Mouse (Mus musculus): Measurements from ENCODE around the gene Prrx2.
A peak's percentile ranks its signal among the peaks of the same experiment; 100 is the strongest.

The Prrx2 gene

DNA sequence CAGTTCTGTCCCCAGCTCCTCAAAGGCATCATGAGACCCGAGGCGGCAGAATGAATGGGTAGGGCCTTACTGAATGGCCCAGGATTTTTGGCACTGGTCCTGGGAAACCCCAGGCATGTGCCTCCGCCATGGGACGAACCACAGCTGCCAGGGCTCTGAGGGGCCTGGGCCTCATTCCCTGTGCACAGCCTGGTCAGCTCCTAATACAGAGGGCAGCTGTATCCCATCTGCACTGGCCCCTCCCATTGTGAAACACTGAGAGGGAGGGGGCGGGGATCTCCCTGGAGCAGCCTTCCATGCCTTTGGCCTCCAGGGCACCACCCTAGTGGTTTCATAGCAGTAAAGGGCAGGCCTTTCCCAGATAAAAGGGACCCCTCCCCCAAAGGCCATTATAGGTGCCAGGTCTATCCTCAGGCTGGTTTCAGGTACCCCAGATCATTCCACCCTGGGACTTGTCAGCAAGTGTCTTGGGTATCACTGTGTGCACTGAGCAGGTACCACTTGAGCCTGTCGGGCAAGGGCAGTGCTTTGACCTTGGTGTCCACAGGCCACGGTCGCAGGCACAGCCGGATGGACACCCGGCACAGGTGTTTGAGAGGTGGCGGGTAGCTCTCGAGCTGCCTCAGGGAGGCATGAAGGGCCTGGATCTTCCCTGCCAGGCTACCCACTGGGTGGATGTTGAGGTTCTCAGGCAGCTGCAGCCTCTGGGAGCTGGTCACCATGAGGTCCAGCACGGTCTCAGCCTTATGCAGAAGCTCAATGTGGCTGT lies 11.2 kb upstream of the Prrx2 start:
- no peak for DNase-seq (ENCODE audit: low read depth, low spot score)

GRCm38 (mm10) chr2:30826825-30827748 lies 7.7 kb upstream of the Prrx2 start:
- no peak for DNase-seq (ENCODE audit: low read depth, low spot score)

- peak; percentile 97 for DNase-seq (ENCODE audit: low read depth, low spot score)
Measured at GRCm38 (mm10) chr2:30827749-30828475, 6.9 kb upstream of the Prrx2 start.

- DNase-seq (ENCODE audit: low read depth, low spot score): no peak
Measured at GRCm38 (mm10) chr2:30829315-30829714, 5.5 kb upstream of the Prrx2 start.

DNA sequence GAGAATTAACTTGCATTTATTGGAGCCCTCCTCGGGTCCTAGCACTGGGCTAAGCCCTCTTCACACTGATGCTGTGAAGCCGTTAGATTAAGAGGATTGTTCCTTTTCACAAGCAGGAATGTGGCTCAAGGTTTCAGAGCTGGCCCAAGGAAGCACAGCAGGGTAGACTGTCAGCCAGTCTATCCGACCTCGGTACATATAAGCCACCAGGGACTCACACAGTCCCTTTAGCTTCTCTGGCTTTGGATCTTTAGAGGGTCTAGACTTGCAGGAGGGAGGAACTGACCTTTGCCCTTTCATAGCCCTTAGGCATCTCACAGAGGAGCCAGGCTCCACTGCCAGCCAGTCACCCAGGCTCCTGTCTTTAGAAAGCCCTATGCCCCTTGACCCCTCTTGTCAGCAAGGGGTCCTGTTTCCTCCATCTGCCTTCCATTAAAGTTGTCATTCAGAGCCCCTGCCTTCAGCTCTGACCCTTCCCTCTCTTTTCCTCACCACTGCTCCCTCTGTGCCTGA lies 4.4 kb upstream of the Prrx2 start, which contains the start of gene Asb6:
Gene Asb6, minus strand, starts transcription at position 51 of the 513 bp plus-strand sequence.
- DNase-seq (ENCODE audit: low read depth, low spot score): no peak

- DNase-seq (ENCODE audit: low read depth, low spot score): peak; percentile 89
Measured at GRCm38 (mm10) chr2:30833644-30834043, 1.1 kb upstream of the Prrx2 start.

- DNase-seq (ENCODE audit: low read depth, low spot score): peak; percentile 82
Measured at GRCm38 (mm10) chr2:30836238-30836990, 1.6 kb downstream of the Prrx2 start.

- DNase-seq (ENCODE audit: low read depth, low spot score): no peak
Measured at GRCm38 (mm10) chr2:30842615-30843014, 7.8 kb downstream of the Prrx2 start.

- DNase-seq (ENCODE audit: low read depth, low spot score): no peak
Measured at GRCm38 (mm10) chr2:30845152-30846070, 10.6 kb downstream of the Prrx2 start.

GRCm38 (mm10) chr2:30846236-30846635 lies 11.5 kb downstream of the Prrx2 start:
- DNase-seq (ENCODE audit: low read depth, low spot score): no peak

DNA sequence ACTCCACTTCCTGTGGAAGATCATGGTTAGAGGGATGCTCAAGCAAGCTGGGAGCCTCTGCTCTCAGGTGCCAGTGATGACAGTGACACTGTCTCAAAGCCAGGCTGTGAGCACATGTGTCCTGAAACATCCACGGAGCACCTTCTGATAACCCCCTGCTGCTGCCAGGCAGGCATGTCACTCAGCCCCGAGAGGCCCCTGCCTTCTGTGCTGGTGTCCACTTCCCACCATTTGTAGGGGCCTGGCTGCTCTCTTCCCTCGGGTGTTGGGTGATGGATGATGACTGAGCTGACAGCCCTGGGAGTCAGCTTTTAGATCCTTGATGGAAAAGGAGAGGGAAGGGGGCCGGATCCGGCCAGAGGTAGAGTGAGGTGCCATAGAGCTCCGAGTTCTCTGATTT lies 12.0 kb downstream of the Prrx2 start:
- no peak for DNase-seq (ENCODE audit: low read depth, low spot score)

DNA sequence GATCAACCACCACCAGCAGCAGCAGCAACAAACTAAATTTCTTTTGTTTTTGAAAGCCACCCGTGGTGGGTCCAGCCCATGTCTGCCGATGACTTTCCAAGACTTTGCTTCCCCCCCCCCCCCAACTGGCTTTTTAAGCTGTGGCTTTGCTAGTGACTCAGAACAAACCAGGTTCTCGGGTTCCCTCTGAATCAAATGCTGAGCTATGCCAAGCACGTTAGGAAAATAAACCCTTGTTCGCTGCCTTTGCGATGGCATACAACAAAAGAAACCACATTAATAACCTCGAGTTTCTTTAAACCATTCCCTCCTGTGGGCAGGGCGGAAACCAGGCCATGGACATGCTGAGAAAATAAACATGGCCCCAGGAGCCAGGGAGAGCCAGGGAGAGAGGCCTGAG lies 13.4 kb downstream of the Prrx2 start:
- no peak for DNase-seq (ENCODE audit: low read depth, low spot score)

DNA sequence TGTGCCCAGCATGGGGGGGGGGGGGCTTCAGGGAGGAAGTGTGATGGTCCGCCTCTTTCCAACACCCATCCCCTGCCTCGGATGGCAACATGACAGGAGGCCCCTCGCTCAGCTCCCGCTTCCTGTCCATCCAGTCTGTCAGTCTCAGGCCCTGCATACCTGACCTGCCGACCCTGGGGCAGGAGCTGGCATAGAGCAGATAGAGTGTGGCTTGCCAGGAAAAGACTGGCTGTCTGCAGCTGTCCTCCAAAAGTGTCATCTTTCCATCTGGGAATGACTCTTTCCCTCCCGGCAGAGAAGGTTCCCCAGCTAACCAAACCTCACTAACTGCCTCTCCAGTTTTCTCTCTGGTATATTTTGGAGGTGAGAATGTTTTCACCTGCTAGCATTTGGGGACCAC lies 15.8 kb downstream of the Prrx2 start:
- no peak for DNase-seq (ENCODE audit: low read depth, low spot score)

DNA sequence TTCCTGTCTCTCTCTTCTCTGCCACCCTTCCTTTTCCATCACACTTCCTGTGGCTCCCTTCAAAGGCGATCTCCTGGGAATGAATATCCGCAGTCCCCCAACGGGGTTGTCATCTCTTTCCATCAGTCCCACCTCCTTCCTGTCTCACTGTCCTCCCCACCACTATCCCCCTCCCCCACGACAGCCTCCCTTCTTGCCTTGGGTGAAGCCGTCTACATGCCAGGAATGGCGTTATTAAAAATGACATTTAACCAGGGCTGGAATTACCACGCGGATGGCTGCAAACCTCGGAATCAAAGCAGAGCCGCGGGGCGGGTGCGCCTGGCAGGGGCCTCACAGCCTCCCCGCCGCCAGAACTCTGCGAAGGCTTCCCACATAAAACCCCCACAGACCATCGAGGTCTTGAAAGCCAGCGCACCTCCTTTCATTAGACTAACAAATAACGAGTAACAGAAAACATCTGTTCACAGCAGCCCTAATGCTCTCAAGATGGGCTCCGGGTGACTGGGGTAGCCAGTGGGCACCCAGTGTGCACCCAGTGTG lies 18.1 kb downstream of the Prrx2 start:
- peak; percentile 80 for DNase-seq (ENCODE audit: low read depth, low spot score)

GRCm38 (mm10) chr2:30857076-30857475 lies 22.3 kb downstream of the Prrx2 start:
- no peak for DNase-seq (ENCODE audit: low read depth, low spot score)

GRCm38 (mm10) chr2:30859782-30860181 lies 25.0 kb downstream of the Prrx2 start:
- no peak for DNase-seq (ENCODE audit: low read depth, low spot score)

DNA sequence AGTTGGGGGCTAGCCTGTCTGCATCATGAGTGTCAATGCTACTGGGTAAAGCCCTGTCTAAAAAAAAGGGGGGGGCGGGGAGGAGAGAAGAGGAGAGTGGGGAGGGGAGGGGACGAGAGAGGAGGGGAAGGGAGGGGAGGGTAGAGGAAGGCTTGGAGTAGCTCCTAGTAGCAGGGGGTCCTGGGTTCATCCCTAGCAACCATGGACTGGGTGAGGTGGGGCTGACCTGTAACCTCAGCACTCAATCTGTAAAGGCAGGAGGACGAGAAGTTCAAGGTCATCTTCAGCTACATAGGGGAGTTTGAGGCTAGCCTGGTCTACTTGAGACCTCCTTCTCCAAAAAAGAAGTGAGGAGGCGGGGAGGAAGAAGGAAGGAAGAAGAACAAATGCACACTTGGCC lies 27.3 kb downstream of the Prrx2 start:
- DNase-seq (ENCODE audit: low read depth, low spot score): no peak

GRCm38 (mm10) chr2:30863574-30863973 lies 28.8 kb downstream of the Prrx2 start:
- DNase-seq (ENCODE audit: low read depth, low spot score): no peak

DNA sequence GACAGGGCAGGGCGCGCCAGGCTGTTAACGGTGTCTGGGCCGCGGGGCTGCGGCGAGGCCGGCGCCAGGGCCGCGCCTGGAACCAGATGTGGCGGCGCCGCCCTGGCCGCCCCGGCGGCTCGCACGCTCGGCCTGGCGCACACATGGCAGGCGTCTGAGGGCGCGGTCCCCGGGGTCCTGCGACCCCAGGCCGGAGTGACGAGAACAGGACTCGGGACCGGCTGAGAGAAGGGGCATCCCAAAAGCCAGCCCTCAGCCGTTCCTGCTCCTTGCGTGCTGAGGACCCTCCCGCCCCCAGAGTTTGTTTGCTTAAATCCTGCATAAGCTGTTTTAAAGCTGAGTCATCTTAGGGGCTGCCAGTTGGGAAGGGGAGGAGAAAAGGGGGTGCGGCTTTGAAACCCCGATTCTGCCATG lies 30.2 kb downstream of the Prrx2 start:
- DNase-seq (ENCODE audit: low read depth, low spot score): peak; percentile 35

GRCm38 (mm10) chr2:30865426-30865825 lies 30.7 kb downstream of the Prrx2 start:
- no peak for DNase-seq (ENCODE audit: low read depth, low spot score)
